9 mouse cellular contexts compared by ENCODE assay signal in genomic region chr12:24630220-24630619, GRCm38 (mm10). TPM values are rescaled to one million over a fixed set of nuclear protein-coding genes. Genes with fewer than 3 reads are reported as not detected.
A peak's percentile ranks its signal among the peaks of the same experiment; 100 is the strongest.
DNase-seq lines count a peak whose midpoint lies in the region; TF ChIP-seq lines count a peak whose summit lies in the region.
"Had no signal": no experiment of that assay in that cellular context is flagged by ENCODE, and none has a peak within 500 bp of the region (broad histone marks: within the 10 kb centered on the region; RNA-seq: fewer than 3 reads in every experiment).

No protein-coding gene starts in this region.

- H3K27ac ChIP-seq in gastrocnemius, adult 2 months = no peak overlapping the region
- H3K27ac ChIP-seq: hindbrain, embryonic 15.5 days had no signal

- H3K4me3 ChIP-seq in gastrocnemius, adult 2 months = no peak overlapping the region
- H3K4me3 ChIP-seq: hindbrain, embryonic 15.5 days had no signal

- peak; percentile 11 for DNase-seq in gastrocnemius, adult 2 months
- DNase-seq in gastrocnemius, postnatal 14 days = no peak
- peak; percentile 56 for DNase-seq in A20 (ENCODE audit: low read depth, low spot score)
- peak; percentile 70 for DNase-seq in adrenal gland, postnatal 14 days
- peak; percentile 75 for DNase-seq in kidney, adult 9 months
- DNase-seq in mesoderm, embryonic 11.5 days (ENCODE audit: low read depth, low spot score) = peak; percentile 33
- no peak for DNase-seq in left cerebral cortex, postnatal 4 days
- DNase-seq in right cerebral cortex, postnatal 36 days (ENCODE audit: low spot score in 2 of 2) = no peak

- intact Hi-C loops in gastrocnemius, adult 2 months (cut with DNase I) = no loop called here
- intact Hi-C loops in gastrocnemius, postnatal 14 days (cut with DNase I; ENCODE audit: low total_unique reads) = loop anchor here (10.0 kb wide), 1 partner anchor 325 kb away; no protein-coding TSS in a partner anchor
- intact Hi-C loops in left cerebral cortex, postnatal 4 days (cut with DNase I) = no loop called here

- peak; percentile 52 for TF ChIP-seq CTCF in gastrocnemius, adult 2 months (IDR thresholded peaks at IDR 0.05)

RNA-seq across cellular contexts. Expression of gene Klf11, which starts 20.9 kb away (rescaled TPM):
- total RNA-seq in gastrocnemius, adult 2 months (2021) = 1 to 10 TPM; 4.1 to 7.9 TPM
- 1 to 10 TPM; 4.4 to 6.1 TPM for total RNA-seq in gastrocnemius, postnatal 14 days (2021)
- total RNA-seq in adrenal gland, postnatal 14 days (2021) = 13.7 and 17.3 TPM in 2 replicates
- total RNA-seq in left cerebral cortex, postnatal 4 days (2021) = 10 to 100 TPM; 23.4 to 24.8 TPM

RNA-seq across cellular contexts. Expression of gene Cys1, which starts 51.4 kb away (rescaled TPM):
- 1 to 10 TPM; 1.8 to 2.7 TPM for total RNA-seq in gastrocnemius, adult 2 months (2021)
- total RNA-seq in gastrocnemius, postnatal 14 days (2021) = 1 to 10 TPM; 6.8 to 7.5 TPM
- total RNA-seq in adrenal gland, postnatal 14 days (2021) = 3.5 and 3.9 TPM in 2 replicates
- total RNA-seq in left cerebral cortex, postnatal 4 days (2021) = 1 to 10 TPM; 8.4 to 8.5 TPM

RNA-seq across cellular contexts. Expression of gene Grhl1, which starts 58.1 kb away (rescaled TPM):
- total RNA-seq in gastrocnemius, adult 2 months (2021) = under 1 TPM; 0.17 to 0.59 TPM
- total RNA-seq in gastrocnemius, postnatal 14 days (2021) = under 1 TPM; 0.16 to 0.22 TPM
- total RNA-seq in adrenal gland, postnatal 14 days (2021) = 1.1 and 1.2 TPM in 2 replicates
- 1 to 10 TPM; 3.2 to 3.7 TPM for total RNA-seq in left cerebral cortex, postnatal 4 days (2021)

Comparison
In these comparisons a context has a peak if more than half of its experiments do, and no peak if none do; other contexts are left out.
1. DNase-seq: peak in gastrocnemius, adult 2 months (single experiment), A20 (single experiment), adrenal gland, postnatal 14 days (single experiment), kidney, adult 9 months (single experiment) and mesoderm, embryonic 11.5 days (single experiment); none in gastrocnemius, postnatal 14 days (single experiment), left cerebral cortex, postnatal 4 days (single experiment) and right cerebral cortex, postnatal 36 days (0 of 2).